Mouse (Mus musculus): Measurements from ENCODE around the gene Zdhhc8.

Gene Zdhhc8

DNA sequence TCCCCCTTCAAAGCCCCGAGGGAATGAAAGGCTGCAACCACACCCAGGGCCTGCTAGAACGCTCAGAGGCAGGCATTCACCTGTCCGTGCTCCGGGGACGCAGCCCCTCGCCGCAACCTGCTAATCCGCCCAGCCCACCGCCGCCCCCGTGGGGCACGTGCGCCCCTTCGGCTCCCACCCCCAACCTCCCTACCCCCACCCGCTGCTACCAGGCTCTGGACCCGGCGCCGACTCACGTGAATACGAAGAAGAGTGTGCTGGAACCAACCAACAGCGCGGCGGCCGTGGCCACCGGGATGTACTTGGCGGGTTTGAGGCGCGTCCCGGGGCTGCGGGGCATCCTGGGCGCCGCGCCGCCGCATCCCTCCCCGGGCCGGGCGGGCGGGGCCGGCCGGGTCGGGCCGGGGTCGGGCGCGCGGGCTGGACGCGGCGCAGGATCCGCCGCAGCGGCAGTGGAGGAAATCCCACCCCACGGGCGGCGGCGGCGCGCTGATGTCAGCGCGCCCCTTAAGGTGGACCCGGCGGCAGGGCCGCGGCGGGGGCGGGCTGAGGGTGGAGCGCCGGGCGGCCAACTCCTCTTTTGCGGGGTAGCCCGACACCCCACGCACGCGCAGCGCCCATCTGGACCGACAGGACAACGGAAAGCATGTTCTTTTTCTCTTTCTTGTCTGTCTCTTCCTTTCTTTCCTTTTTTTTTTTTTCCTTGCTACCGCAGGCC, at the start of gene Zdhhc8:
Gene Zdhhc8 (minus strand): TSS at position 466 of the 718 bp plus-strand sequence.
- in situ Hi-C loops (cut with MboI, MseI): no loop called here

DNA sequence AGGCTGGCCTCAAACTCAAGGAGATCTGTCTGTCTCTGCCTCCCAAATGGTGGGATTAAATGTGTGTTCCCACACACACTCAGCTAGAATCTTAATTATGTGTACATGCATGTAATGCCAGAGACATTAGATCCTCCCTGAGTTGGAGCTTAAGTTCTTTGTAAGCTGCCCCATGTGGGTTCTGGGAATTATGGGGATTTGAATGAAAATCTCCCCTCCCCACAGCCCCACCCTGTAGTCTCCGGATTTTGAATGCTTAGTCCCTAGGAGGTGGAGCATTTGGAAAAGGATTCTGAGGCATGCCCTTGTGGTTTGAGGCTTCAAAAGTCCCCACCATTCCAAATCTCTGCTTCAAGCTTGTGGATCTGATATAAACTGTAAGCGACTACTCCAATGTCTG, 40.2 kb upstream of the Zdhhc8 start:
- in situ Hi-C loops (cut with MboI, MseI): no loop called here

DNA sequence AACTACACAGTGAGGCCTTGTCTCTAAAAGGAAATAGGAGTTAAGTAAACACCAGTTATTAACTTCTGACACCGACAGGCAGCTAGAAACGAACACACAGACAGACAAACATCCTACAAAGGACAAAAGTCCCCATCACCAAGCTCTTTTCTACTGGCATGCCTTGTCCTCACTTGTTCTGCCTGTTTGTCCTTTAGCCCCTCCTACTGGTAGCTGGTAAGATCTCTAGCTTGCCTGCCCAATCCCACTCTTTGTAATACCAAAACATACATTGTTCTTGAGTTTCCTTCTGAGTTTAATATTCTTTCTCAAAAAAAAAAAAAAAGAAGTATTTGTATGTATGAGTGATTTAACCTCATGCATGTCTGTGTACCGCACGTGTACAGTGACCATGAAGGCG, 33.2 kb upstream of the Zdhhc8 start:
- in situ Hi-C loops (cut with MboI, MseI): loop anchor here (25.0 kb wide), 1 partner anchor 544 kb away; the partner anchor contains the start of genes Cdc45 and Ufd1

DNA sequence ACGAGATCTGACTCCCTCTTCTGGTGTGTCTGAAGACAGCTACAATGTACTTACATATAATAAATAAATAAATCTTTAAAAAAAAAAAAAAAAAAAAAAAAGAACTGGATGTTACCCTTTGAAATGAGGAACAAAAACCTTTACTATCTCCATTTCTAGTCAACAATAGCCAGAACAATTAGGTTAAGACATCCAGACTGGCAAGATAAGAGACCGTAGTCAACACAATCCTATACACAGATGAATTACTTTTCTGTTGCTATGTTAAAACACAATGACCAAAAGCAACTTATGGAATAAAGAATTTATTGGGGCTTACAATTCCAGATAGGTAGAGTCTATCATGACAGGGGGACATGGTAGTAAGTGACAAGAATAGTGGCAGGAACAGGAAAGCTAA, 30.1 kb upstream of the Zdhhc8 start:
- in situ Hi-C loops (cut with MboI, MseI): loop anchor here (25.0 kb wide), 1 partner anchor 547 kb away; the partner anchor contains the start of genes Cdc45 and Ufd1

DNA sequence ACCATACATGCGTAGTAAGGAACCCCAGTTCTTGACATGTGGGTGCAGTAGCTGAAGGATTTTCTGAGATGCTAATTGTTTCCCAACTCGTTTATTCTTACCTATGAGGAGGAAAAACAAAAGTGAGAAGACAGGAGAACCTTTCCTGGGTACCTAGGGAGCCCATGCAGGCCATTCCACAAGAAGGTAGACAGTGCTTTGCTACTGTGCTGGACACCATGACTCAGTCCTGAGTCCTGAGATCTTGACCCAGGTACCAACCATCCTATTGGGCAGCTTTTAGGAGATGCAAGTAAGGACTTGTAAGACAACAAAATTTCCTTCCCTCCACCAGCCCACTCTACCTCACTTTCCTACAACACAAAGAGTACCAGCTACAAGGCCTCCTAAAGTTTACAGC, 23.3 kb upstream of the Zdhhc8 start, which contains the start of gene Gm49776:
Gene Gm49776 (minus strand): TSS at position 101 of the 400 bp plus-strand sequence.
- in situ Hi-C loops (cut with MboI, MseI): loop anchor here (25.0 kb wide), 1 partner anchor 554 kb away; the partner anchor contains the start of genes Cdc45 and Ufd1

DNA sequence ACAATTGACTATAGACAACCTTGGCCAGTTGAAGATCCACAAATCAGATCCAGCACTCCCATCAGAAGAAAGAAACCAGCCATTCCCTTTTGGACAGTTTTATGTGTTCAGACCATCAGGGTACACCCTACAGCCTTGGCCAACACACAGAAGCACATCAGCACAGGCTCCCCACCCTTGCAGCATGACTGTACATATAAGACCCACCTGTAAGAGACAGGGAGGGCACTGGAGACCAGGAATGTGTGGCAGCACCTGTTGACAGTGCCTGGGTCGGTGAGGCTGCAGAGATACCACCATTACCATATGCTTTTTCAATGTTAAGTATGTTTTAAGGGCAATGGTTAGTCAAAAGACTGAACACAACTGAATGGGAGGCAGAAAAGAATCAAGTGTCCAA, 18.9 kb upstream of the Zdhhc8 start:
- in situ Hi-C loops (cut with MboI, MseI): loop anchor here (5.0 to 25.0 kb wide), 2 partner anchors 33 to 558 kb away; partner anchors contain the start of genes Cdc45, Dgcr8 and Ufd1

DNA sequence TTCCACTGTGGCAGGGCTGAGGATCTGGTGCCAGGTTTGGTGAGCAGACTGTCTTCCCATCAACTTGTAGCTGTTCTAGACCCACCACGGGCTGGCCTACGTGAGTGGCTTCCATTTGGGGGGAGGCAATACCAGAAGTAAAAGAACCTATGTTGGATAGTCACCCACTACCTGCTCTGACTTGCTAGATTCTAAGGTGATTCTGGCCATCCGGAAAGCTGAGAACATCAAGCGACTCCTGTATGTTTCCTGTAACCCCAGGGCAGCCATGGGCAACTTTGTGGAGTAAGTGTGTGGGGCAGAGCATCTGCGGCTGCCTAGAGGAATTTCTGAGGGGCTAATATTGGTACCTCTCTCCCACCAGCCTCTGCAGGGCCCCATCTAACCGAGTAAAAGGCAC, 17.8 kb upstream of the Zdhhc8 start:
- in situ Hi-C loops (cut with MboI, MseI): loop anchor here (5.0 to 25.0 kb wide), 2 partner anchors 35 to 560 kb away; partner anchors contain the start of genes Cdc45, Dgcr8 and Ufd1

DNA sequence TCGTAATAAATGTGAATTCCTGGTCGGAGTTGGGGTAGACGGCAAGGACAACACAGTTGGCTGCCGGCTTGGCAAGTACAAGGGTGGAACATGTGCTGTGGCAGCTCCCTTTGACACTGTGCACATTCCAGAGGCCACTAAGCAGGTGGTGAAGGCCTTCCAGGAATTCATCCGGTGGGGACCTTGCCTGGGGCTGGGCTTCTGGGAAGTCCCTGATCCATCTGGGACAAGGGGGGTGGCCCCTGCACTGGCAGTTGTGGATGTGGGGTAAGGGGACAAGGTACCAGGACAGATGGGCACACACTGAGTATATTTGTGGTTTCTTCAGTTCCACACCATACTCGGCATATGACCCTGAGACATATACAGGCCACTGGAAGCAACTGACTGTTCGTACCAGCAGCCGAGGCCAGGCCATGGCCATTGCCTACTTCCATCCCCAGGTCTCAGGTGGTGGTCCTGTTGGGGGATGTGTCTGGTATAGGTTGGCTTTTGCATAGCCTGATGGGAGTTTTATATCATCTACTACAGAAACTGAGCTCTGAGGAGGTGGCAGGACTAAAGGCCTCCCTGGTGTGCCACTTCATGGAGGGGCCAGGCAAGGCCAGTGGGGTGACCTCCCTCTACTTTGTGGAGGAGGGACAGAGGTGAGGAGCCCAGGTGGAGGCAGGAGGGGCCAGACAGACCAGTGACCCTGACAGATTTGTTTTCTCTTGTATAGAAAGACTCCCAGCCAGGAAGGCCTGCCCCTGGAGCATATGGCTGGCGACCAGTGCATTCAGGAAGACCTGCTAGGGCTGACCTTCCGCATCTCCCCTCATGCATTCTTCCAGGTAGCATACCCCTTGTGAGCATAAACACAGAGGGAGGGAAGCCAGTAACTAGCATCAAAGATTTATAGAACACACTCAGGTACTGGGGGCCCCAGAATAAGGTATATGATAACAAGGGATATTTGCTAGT, 16.2 kb upstream of the Zdhhc8 start:
- in situ Hi-C loops (cut with MboI, MseI): loop anchor here (5.0 to 25.0 kb wide), 2 partner anchors 36 to 561 kb away; partner anchors contain the start of genes Cdc45, Dgcr8 and Ufd1

DNA sequence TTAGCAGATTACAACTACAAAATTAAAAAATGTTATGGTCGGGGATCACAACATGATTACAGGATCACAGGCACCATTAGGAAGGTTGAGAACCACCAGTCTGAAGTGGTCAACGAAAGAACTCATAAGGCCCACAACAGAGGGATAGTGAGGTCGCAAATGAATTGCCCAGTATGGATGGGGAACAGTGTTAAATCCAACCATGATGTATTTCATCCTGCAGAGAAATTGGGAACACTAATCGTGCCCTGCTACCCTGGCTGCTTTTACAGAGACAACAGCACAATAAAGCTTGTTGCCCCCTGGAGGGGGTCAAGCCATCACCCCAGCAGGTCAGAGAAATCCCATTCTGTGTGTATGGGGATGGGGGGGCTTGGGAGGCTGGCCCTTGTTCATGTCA, 15.3 kb upstream of the Zdhhc8 start:
- in situ Hi-C loops (cut with MboI, MseI): loop anchor here (5.0 to 25.0 kb wide), 2 partner anchors 37 to 562 kb away; partner anchors contain the start of genes Cdc45, Dgcr8 and Ufd1

DNA sequence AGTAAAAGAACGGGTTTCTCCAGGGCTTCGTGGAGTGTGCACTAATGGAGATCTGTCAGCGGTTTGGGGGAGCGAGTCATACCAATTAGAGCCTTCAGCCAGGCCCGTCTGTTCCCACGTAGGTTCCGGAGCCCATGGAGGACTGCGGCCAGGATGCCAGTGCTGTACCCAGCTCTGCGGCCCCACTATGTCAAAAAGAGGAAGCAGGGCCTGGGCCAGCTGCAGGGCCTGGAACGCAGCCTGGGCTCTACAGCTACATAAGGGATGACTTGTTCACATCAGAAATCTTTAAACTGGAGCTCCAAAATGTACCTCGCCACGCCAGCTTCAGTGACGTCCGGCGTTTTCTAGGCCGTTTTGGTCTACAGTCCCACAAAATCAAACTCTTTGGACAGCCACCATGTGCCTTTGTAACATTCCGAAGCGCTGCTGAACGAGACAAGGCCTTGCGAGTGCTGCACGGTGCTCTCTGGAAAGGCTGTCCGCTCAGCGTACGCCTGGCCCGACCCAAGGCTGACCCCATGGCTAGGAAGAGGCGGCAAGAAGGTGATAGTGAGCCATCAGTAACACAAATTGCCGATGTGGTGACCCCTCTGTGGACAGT, 14.5 kb upstream of the Zdhhc8 start:
- in situ Hi-C loops (cut with MboI, MseI): no loop called here

DNA sequence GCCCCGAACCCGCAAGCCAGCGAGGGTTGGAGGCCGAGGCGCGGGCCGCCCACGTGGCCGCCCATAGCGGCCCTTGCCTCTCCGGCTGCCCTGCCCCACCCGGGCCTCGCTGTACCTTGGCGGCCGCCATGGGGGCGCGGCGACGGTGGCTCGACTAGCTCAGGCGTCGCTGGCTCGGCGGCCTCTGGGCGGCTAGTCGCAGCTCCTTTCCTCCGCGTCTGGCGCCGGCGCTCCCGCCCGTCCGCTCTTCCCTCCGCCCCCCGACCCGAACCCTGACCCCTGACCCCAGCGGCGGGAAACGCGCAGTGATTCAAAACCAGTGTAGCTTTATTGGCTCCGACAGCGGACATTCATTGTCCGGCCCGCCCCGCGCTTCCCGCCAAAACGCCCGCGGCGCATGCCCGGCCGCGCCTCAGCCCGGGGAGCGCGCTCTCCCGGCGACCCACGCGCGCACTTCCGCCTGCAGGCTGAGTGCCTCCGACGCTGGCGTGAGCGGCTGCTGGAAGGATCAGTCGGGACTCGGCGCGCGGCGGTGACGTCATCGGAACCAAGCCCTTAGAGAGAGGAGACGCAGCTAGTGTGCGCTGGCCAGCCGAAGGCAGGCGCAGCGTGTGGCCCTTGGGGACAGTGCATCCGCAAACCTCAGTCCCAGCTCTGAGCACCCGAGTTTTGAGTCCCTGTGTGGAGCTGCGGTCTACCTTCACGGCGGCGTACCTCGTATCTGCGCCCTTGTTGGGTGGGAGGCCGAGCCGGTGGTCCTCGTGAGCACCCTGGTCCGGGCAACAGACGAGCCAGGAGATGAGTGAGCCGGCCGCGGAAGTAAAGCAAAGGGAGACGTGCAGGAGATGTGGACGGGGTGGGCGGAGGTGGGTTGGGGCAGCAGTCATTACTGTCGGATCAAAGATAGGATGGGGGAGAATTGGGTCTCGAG, 13.8 kb upstream of the Zdhhc8 start, which contains the start of the genes Trmt2a and Ranbp1:
Gene Trmt2a (plus strand): TSS at position 247 of the 931 bp plus-strand sequence.
Gene Ranbp1 (minus strand): TSS at position 300 of the 931 bp plus-strand sequence.
- in situ Hi-C loops (cut with MboI, MseI): no loop called here

DNA sequence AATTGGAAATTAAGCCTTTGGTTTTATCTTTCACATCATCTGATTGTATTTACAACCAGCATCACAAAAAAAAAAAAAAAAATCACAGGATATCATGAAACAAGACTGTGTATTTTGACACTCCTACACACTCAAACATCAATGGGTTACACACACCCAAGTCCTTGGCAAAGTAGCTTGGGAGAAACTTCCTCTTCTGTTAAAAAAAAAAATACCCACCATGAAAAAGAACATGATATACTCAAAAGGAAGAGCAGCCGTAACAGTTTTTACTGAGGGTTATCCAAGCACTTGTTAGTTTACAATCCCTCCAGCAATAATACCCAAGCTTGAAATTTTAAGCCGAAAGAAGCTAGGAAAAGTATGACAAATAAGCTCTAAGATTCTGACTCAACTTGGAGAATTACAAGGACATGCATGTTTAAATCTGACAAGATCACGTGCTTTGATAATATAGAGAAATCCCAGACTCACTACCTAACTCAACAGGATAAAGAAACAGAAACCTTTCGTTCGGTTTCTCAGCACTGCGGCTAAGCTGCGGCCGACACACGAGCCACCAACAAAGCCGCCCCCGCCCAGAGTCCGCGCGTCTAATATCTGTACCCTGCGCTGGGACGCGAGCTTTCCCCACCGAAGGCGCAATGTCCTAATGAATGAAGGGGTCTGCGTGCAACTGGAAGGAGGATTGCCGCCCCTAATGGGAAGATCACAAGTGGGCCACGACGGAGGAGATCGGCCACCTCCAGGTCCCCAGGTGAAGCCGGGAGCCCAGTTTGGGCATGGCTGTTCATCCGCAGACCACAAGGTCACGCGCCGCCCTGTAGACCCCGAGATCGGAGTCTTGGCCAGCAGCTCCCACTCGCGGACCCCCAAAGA, 12.8 kb upstream of the Zdhhc8 start:
- in situ Hi-C loops (cut with MboI, MseI): no loop called here

DNA sequence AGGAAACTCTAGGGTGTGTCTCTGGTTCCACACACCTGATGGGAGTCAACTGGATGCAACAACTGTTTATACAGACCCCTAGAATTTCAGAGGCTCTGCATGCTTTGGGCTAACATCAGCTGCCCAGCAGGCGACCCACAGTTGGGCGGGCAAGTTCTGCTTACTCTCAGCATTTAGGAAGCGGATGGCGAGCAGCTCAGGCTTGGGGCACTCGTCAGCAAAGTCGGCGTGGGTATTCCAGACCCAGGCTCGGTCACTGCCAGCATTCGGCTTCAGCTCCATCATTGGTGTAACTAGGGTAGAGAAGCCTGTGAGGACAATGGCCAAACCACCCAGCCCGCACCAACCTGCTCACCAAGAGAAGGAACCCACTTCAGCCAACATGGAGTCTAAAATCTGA, 6.6 kb upstream of the Zdhhc8 start:
- in situ Hi-C loops (cut with MboI, MseI): no loop called here

DNA sequence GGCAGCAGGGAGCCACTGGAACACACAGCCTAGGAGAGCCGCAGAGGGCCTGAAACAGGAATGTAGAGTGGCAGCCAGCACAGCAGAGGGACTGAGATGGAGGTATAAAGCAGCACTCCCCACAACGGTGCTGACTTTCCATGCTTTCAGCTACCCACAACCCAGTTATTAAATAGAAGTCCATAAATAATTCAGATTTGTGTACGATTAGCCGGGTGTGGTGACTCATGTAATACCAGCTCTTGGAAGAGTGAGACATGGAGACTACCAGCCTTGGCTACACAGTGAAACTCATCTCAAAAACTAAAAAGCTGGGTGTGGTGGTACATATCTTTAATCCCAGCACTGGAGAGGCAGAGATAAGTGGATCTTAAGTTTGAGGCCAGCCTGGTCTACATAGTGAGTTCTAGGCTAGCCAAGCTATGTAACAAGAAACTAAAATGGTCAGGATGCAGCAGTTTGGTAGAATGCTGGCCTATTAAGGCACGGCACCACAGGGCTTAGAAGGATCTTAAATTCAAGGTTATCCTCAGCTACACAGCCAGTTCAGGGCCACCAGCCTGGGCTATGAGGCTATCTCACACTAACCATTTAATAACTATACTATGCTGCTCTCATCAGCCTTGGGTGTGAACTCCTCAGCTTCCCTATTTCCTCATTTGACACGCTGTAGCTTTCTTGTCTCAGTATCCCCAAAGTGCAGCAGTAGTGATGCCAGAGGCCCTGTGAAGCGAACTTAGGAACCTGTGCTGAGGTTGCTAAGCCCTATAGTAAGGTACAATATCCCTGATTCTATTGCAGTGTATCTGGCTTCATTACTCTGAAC, 2.0 kb upstream of the Zdhhc8 start:
- in situ Hi-C loops (cut with MboI, MseI): no loop called here

DNA sequence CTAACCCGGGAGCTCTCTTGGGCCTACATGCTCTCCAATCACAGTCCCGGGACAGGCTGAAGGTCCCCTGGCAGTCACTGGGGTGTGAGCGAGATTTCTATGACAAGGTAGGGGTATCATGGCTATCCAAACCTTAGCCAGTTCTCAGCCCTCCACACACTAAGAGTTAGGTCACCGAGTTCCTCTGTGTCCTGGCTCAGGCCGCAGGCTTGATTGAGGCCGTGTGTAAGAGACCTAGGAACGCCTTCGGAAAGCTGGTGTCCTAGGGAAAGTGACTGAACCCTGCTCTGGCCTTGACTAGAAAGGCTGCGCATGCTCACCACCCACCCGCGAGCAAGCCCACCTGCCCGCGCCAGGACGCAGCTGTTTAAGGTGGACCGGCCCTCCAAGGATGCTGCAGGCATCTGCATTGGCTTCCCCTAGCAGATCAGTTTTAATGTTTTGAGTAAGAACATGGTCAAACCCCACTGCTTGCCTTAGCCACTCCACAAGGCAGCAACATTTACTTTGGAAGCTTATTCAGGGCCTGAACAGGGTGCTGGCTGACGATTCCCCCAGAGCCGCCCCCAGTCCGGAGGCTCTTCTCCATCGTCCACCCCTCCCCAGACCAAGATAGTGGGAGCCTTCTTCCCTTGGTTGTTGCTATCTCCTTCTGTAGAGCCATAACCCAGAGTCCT, 591 bp upstream of the Zdhhc8 start:
- in situ Hi-C loops (cut with MboI, MseI): no loop called here

DNA sequence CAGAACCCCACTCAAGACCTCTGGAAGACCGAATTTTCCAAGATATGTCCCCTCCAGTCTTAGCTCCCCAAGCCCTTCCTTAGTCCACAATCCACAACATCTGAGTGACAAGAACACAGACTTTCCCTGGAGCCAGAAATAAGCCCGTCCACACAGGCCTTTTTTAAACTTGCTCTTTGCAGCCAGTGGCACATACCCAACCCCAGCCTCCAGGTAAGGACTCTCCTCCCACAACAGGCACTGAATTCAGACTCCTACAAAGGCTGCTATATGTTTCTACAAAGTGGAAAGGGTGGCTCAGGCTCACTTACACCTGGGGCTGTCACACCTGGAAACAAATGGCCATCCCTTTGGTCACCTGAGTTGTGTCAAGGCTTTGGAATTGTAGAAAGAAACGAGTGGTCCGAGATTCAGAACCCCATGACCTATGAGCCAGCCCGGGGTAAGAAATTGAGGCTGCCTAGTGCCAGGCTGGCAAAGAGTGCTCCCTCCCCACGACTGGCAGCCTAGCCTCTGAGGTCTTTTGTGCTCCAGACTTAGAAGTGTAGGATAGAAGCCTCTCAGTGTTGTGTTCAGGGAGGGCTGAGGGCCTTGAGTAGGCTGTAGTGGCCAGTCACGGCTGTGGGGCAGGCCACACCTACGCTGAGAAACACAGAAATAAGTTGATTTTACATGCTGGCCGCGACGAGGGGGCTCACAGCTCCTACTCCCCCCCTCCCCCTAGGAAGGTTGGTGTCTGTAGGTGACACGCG, 841 bp downstream of the Zdhhc8 start:
- in situ Hi-C loops (cut with MboI, MseI): no loop called here

DNA sequence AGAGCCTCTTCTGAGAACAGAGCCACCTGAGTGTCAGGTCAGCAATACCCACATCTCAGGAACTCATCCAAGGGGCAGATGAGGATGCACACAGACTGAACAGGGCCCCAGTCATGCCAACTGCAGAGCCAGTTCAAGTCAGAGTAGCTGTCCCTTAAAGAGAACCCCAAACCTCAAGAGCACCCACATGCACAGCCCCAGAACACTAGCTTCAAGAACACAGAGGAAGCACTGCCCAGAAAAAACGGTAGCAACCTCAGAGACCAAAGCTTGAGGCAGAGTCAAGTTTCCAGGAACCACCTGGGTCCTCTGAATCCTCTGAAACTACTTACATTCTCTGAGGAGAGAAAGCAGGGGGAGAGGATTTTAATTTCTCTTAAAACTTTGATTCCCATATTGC, 1.5 kb downstream of the Zdhhc8 start:
- in situ Hi-C loops (cut with MboI, MseI): no loop called here

Data from T-helper 2 cell (primary cell).